Mouse (Mus musculus) embryo, embryonic 11 days (tissue): Measurements from ENCODE around the gene Plxnd1.

ENCODE experiments used
- DNase-seq: peaks from one replicate; pipeline ENCODE4 v3.0.0-alpha.2; 2015

The Plxnd1 gene

GRCm38 (mm10) chr6:115994877-115995520 is at the start of gene Plxnd1:
TSS of gene Plxnd1 (minus strand) at chr6:115995005.
- peak; percentile 92 for DNase-seq

DNA sequence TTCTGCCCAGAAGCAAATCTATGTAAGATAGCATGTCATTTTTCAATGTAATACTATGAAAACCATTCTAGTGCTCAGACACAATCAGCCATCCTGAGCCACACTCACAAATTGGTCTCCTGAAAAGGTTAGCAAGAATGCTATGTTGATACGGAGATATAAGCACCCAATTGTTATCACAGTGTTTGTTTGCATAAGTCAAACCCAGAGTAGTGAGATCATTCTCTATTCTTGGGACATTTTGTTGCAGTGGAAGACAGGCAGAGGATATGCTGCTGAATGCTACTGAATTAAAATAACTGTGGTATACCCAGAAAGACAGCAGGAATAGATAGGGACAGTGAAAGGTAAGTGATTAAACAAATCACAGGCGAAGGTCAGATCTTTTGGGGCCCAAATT is 49.2 kb upstream of the Plxnd1 start:
- DNase-seq, result no peak

- DNase-seq, result no peak
Measured at GRCm38 (mm10) chr6:116038222-116038621, 43.4 kb upstream of the Plxnd1 start.

GRCm38 (mm10) chr6:116037281-116037831 is 42.6 kb upstream of the Plxnd1 start:
- DNase-seq, result no peak

DNA sequence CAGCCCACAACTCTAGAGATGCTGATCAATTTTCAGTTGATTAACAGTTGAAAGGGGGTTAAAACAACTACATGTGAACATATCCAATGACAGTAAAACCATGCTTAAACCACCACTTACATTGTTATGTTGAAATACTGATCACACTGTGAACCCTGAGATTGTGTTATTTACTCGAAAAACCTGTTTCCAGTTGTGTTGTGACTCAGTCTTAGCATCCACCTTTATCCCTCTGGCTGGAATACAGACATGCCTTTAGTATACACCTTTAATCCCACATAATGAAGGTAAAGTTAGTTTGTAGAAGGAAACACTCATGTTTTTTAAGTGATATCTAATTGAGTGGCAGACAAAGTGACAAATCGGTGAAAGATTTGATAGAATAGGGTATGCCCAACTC is 41.8 kb upstream of the Plxnd1 start:
- DNase-seq, result no peak

GRCm38 (mm10) chr6:116031052-116031451 is 36.2 kb upstream of the Plxnd1 start:
- DNase-seq, result no peak

GRCm38 (mm10) chr6:116024666-116025065 is 29.9 kb upstream of the Plxnd1 start:
- no peak for DNase-seq

GRCm38 (mm10) chr6:116021961-116022485 is 27.2 kb upstream of the Plxnd1 start:
- no peak for DNase-seq

GRCm38 (mm10) chr6:116015902-116016301 is 21.1 kb upstream of the Plxnd1 start:
- DNase-seq, result no peak

GRCm38 (mm10) chr6:116014111-116014510 is 19.3 kb upstream of the Plxnd1 start:
- no peak for DNase-seq

DNA sequence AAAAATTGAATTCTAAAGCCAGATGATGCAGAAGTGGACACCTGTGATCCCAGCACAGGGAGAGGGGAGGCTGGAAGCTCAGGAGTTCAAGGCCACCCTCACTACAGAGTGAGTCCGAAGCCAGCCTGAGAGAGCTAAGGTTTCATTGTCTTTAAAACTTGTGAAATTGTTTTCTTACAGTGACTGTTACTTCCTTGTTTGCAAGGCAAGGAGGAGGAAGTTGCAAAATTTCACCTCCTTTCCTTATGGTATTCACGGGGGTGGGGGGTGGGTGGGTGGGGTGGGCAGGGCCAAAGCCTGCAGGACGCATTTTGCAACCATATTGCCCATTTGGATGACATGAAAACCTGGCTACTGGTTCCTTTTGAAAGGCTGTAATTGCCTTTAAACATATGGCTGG is 18.9 kb upstream of the Plxnd1 start:
- no peak for DNase-seq

- peak; percentile 72 for DNase-seq
Measured at GRCm38 (mm10) chr6:116010541-116010940, 15.7 kb upstream of the Plxnd1 start.

DNA sequence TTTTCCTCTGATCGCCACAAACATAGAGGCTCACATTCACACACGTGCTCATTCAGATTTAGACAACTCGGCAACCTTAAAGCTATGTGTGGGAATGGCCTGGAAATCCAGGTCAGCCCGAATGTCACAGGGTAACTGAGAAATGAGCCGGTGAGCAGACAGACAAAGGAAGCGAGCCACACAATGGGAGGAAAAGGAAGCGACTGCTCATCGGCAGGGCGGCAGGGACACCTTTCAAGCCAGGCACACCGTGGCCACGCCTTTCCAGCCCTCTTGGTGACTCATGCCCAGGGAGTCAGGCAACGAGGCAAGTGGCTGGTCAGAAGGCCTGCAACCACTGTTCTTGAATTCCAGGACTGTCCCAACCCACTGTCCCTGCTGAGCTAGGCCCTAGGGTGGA is 14.6 kb upstream of the Plxnd1 start:
- DNase-seq, result no peak

DNA sequence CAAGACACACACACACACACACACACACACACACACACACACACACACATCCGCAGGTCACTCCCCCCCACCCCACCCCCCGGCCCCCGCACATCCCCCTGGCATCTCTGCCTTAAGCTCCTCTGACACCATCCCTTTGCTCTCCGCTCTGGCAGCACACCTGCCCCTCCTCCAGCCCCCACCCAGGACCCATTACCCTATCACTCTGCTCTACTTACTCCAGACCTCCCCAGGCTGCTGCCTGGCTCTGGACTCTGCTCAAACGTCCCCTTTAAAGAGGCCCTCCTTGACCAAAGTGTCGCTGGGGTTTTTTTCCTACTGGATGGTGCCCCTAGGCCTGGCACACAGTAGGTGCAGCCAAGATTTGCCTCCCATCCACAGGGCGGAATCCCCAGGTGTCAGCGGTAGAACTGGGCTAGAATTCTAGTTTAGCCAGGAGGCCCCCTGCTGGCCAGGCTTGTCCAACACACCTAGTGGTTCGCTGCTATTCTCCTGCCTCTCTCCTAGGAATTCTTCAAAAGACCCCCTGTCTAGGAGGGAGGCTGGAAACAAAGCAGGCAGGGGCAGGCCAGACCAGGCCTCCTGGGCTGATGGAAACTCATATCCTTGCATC is 12.9 kb upstream of the Plxnd1 start:
- DNase-seq, result peak; percentile 86

DNA sequence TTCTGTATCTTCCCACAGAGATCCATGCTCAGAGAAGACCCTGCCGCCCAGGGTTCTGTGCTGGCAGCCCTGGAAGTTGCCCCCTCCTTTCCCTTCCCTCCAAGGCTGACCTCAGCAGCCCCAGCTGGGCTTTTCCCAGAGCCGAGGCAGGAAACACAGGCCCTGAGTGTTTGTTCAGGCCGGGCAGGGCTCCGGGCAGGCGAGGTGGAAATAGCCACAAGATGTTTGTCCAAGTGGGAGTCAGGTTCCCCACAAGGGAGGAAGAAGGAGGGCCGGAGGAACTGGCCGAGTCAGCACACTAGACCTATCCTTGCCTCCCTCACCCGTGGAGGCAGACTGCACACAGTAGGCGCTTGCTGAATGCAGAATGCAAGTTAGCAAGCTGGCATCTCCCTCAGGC is 11.9 kb upstream of the Plxnd1 start:
- peak; percentile 47 for DNase-seq

DNA sequence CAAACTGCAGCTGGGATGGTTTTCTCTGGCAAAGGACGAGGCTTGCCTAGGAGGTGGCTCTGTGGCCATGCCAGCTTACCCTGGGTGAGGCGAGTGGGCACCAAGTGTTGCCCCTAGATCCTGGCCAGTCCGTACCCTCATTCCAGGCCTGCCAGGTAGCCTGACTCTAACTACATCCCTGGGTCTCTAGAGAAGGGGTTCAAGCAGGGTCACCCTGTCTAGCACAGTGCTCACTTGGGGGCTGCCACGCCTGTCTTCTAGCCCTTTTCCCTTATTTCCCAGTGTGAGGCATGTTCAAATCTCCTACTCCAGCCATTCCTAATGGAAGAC is 11.1 kb upstream of the Plxnd1 start:
- no peak for DNase-seq

GRCm38 (mm10) chr6:116005275-116005958 is 10.6 kb upstream of the Plxnd1 start:
- no peak for DNase-seq

DNA sequence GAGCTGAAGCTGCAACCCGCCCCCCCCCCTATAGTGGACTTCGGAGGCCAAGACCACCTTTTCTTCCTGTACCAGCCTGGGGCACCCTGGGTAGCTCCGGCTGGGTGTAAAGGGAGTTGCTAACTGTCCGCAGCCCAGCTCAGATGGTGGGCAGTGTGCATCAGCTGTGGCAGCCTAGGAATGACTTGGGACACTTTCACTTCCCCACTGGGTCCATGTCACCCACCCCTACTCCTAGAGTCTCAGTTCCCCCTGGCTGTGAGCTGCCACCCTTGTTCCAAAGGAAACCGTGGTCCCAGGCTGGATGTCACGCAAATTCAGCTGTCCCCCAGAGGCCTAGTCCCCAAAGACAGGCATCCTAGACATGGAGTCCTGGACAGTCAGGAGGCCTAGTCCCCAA is 9.9 kb upstream of the Plxnd1 start:
- no peak for DNase-seq

- DNase-seq, result no peak
Measured at GRCm38 (mm10) chr6:116004069-116004468, 9.3 kb upstream of the Plxnd1 start.

DNA sequence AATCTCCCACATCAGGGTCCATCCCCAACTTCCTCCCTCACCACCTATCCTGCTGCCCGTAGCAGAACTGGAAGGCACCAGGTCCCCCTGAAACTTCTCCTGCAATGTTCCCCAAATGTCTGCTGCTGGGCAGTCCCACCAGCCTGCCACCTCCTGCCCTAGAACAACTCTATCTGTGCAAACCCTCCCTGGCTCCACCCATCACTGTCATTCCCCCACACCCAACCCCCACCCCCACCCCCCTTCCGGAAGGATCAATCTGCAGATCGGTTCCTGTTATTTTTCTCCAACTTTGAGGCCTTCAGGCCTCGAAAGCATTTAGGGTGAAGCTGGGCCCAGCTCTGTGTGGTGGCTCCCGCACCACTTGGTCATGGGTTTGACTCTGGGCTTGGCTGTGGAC is 8.7 kb upstream of the Plxnd1 start:
- no peak for DNase-seq

- no peak for DNase-seq
Measured at GRCm38 (mm10) chr6:116002311-116003104, 7.7 kb upstream of the Plxnd1 start.

DNA sequence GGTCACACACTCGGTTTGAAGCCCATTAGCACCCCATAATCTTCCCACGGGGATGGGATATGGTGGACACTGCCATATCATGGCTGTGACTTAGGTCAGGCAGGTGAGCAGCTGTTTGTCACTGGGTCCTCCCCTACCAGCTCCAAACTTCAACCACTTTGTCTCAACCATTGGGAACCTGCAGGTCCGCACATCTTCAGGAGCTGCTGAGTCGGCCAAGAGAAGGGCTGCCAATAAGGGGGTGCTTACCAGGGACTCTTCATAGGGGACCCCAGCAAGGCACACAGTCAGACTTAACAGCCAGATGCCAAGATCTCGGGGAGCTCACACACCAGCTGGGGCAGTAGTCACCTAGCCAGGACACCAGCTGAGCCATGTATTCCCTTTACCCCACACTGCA is 6.0 kb upstream of the Plxnd1 start:
- DNase-seq, result no peak

- DNase-seq, result no peak
Measured at GRCm38 (mm10) chr6:115999227-115999626, 4.4 kb upstream of the Plxnd1 start.
